Mouse (Mus musculus) thymus, postnatal 10 days (tissue): ENCODE results near the gene Cdh7.
"Not testable (repeated sequence)": the region's sequence is repeated elsewhere in the genome, so short reads cannot be mapped to it uniquely, and the experiment has no call there.

Source experiments
- DNase-seq, 2 experiments: peaks; one replicate each; pipeline ENCODE4 v3.0.0; 2021; ENCODE audit warnings: low spot score in 2 of 2

Gene Cdh7

DNA sequence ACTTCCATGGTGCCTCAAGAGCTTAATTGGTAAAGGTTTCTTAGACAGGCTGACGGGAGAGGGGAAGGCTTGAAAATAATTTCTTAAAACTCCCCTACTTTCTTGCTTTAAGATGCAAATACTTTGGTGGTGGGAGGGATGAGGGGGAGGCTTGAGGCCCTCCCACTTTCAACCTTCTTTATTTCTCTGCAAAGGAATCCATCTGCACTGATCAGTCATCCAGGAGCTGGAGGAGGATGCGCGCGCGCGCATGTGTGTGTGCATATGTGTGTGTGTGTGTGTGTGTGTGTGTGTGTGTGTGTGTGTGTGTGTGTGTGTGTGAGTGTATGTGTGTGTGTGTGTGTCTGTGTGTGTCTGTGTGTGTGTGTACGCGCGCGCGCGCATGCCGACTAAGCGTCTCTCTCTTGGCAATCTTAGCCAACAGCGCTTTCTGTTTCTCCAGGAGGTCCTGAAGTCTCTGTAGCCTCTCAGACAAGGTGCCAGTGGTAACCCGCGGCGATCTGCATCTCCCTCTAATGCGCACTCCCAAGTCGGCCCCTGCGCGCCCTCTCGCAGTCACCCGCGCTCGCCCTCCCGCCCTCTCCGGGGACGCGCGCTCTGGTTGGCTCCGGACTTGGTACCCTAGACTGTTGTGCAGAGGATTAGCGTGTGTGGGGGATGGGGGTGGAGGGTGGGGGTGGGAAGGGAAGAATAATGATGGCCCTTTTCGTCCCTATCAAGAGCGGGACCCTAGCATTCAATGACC, at the start of gene Cdh7:
Gene Cdh7 (plus strand): TSS at position 368 of the 745 bp plus-strand sequence.
- DNase-seq, result no peak

DNA sequence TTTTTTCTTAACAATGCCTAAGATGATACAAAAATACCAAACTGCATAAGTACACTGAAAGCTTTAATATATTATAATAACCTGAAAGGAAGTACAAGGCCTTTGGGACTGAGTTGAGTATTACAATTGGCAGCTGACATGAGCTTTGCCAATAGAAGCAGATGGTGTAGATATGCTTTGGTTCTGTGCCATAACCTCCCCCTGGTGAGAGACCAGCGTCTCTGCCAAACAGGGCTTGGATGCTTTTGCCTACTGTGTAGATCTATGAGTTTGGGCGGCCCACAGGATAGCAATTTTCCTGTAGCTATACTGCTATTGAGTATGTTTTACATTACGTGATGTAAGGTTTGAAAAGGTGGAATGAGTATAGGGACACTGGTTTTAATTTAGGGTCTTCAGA, 49.6 kb upstream of the Cdh7 start:
- DNase-seq, result no peak

DNA sequence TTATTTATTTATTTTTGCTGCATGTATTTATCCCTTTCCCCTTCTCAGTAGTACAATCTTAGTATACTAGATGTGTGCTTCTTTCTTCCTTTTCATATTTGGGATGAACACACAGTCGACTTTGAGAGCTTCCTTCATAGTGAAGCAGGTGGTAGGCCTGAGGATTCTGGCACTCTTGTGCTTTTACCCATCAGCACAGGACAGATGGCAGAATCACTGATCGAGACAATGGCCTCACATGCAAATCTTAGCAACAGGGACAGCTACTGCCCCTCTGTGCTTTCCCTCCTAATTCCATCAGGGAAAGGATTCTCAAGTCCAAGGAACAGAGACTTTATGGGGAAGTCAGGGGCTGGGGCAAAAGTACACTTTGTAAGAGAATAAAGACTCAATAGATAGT, 33.7 kb upstream of the Cdh7 start:
- no peak for DNase-seq

DNA sequence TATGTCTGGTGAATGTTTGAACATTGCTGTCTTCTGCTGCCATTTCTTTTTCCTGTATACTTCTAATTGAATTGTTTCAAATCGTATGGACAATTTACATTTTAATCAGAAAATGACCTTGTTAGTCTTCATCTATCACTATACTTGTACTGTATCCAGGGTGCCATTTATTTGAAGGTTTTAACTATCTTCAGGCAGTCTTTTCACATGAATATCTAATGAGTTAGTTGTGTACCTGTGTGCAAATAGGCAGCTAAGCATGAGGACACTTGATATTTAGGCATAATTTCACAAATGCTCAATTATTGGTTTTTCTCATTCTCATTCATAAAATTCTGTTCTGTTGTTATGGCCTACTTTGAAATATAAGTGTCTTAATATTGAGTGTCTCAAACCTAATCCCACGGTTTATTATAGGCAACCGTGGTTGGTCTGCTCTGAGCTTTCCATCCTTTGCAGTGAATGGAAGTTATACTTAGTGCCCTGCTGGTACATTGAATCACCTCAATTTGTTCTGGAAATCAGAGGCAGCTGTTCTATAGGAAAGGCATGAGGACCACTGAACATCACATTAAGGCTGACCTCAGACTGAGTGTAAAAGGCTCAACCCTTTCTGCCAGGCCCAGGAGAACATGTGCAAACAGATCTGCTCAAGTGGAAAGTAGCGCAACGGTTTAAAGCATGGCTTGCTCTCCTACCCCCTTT, 10.4 kb upstream of the Cdh7 start:
- no peak for DNase-seq

DNA sequence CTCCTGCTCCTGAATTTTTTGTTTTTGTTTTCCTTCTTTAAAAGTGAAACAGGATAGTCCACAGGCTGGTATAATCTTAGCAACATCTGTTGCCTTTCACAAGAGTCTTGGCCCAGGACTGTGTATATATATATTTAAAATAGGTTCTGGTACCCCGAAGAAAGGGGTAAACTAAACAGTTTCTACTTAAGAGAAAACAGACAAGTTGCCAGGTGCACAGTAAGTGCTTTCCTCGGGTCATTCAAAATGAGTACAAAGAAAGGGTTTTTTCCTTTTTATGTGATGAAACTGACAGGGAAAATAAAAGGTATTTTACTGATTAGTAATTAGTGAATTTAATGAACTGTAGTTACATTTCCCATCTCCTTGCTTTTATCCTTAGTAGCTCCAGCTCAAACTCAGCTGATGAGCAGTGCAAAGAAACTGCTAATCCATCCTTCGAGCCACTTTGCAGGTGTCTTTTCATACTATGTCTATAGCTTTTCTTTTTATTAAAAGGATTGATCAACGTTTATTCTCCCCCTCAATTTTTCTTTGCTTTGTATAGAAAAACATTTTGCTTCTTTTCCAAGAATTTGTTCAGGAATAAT, 9.7 kb upstream of the Cdh7 start:
- no peak for DNase-seq

DNA sequence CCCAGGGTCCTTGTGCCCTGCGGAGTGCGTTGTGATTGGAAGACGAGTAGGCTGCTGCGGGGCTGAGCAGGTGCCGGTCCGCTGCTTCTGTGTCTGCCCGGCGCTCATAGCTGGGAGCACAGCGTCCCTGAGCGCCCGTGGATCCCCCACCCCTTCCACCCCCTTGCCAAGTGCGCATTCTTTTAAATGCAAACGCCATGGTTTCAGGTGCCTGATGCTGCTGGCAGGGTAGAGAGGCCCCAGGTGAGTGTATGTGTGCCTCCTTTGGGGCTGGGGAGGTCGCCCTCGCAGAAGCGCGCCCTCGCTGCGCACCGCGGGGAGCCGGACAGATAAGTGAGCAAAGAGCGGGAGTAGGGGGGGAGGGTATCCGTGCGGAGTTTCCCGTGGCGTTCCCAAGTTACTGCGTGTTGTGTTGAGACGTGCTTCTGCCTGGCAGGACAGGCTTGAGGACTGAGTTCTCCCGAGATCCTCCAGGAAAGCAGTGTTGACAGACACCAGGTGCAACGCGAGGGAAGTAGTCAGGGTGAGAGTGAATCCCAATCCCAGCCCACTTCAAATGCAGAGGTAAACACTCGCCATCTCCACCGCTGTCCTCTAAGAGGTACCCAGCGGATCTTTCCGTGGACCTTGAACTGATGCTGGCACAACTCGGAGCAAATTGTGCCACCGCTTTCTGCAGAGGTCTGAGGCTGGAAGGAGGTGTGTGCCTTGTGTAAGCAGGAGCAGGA, 742 bp downstream of the Cdh7 start:
- no peak for DNase-seq

DNA sequence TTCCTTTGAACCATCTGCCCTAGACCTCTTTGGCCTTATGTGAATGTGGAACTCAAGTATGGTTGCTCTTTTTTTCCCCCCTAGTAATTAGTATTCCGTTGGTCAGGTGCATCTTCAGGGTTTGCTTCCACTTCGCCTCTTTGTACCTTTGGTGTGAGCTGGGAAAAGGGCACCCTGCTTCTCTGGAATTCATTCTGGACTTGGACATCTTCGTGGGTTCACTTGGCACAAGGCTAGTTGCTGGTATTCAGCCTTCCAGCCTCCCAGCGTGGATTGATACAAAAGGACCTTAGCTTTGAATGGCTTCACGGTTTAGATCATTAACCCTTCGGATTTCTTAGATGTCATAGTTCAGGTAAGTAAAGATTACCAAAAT, 1.3 kb downstream of the Cdh7 start:
- DNase-seq, result no peak

DNA sequence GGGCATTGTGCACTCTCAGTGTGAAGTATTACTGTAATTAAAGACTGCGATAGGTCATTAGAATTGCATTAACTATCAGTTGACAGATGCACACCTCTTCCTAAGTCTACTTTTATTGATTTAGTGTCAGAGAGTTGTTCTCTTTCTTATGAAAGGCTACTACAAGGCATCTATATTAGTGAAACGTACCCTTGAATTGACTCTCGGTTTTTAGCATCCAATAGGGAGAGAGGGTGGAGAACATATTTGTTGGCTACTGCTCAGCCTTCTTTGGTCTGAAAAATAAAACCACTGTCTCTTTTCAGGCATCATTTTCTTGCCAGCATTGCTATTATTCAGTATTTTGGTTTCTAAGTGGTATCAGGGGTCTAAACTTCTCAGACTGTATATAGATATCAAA, 2.5 kb downstream of the Cdh7 start:
- DNase-seq, result no peak

DNA sequence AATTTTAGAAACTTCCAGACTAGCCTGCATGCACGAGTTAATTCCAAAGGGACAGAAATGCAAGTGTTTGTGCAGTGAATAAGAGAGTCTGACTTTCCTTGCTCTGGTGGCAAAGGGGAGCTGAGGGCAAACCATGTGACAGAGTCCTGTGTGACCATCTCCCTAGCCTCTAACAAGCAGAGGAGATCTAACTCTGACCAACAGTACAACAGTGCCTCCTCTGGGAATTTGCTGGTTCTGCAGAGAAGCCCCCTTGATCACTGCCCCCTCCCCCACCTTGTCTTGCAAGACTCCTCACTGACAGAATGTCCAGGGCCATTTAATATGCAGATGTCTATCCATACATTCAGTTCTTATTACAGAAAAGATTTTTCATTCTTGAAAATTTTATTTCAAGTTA, 3.2 kb downstream of the Cdh7 start:
- DNase-seq, result no peak

DNA sequence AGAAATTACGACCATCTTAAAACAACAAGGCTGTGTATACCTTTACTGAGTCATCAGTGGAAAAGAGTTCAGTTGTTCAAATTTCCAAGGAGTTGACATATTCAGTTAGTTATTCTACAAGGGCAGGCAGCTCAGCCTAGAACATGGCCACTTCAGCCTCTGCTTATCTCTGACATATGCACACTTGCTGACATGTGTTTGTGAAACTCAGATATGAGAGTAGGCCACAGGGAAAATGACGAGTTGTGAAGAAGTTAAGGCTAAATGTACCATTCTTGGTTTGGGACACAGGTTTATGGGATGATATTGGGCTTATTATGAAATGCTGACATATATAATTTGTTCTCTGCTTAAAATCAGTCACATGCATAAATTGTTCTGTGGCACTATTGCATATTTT, 7.3 kb downstream of the Cdh7 start:
- no peak for DNase-seq

DNA sequence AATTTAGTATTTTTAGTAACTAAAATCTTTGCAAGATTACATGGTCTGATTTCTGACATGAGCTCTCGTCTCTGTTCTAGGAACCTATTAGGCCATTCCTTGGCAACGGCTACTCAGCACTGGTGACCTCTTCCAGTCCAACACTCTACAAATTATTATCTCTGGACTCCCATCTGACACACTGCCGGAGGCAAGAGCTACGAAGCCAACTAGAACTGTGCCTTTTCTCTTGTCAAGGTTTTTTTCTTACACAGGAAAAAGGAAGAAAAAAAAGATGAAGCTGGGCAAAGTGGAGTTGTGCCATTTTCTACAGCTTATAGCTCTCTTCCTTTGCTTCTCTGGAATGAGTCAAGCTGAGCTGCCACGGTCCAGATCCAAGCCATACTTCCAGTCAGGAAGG, 11.7 kb downstream of the Cdh7 start:
- DNase-seq, result no peak

DNA sequence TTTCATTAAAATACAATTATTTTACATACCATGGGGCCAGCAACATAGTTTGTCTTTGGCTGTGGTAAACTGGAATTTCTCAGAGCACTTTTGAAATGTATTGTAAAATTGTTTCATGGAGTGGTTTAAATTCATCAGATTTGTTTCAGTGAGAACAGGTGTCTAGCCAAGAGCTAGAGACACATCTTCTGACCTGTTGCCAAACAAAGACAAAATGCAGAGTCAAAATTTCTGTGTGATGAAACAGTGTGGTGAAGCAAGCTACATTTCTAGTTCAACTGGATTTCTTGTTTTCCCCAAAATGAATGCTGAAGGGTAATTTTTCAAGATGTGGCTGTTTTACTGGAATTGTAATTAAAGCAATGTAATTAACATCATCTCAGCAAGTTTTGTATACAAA, 22.2 kb downstream of the Cdh7 start:
- DNase-seq, result no peak

DNA sequence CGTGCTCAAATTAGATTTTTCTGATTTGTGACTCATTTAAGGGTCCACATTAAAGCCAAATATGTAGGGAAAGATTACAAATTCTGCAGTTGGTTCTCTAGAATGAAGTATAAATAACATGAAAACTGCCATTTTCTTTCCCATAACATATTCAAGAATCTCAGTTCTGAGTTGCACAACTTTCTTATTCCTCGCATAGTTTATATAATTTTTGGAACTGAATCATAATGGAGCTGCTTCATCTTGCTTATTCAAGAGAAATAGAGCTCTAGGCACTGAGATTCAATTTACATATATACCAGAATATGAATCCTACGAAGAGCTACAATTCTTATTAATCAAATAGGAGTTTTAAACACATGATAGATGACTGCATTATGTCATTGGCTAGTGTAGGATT, 22.8 kb downstream of the Cdh7 start:
- DNase-seq, result no peak

DNA sequence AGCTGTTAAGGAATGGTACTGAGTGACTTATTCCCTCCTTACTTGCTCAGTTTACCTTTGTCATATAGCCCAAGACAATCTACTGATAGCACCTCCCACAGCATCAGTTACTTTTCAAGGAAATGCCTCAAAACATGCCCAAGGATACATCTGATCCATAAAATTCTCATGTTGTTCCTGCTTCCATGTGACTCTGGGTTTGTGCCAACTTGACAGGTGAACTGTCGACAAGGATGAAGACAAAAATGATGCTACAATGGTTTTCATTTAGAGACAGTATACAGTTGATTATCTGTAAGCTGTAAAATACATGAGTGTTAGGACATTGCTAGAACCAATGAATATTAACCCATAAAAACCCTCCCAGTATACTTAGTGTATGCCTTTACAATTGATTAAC, 29.9 kb downstream of the Cdh7 start:
- no peak for DNase-seq

DNA sequence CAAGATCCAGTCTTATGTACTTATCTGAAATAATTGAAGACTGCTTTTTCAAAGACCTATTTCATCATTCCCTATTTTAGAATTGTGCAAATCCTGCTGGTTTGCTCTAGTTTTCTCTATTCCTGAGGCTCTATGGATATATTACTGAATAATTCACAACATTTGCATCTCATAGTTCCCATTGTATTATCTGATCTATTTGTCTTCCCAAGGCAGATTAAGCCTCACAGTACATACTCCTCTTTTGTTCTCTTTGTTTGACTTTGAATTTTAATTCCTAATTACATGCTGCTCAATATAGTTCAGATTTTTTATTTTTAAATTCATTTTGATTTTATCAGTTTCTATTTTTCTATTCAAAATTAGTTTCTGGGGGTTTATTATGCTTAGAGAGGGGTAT, 74.1 kb downstream of the Cdh7 start:
- DNase-seq, result no peak

DNA sequence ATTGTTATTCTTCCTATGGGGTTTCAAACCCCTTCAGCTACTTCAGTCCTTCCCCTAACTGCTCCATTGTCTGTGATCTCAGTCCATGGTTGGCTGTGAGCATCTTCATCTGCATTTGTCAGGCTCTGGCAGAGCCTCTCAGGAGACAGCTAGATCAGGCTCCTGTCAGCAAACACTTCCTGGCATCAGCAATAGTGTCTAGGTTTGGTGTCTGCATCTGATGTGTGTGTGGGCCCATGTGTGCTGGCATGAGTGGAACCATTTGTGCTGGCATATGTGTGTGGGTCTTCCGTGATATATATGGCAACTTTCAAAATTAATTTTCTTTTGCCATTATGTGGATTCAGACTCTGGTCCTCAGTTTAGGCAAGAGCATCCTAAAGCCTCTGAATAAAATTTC, 85.2 kb downstream of the Cdh7 start:
- DNase-seq, result no peak

DNA sequence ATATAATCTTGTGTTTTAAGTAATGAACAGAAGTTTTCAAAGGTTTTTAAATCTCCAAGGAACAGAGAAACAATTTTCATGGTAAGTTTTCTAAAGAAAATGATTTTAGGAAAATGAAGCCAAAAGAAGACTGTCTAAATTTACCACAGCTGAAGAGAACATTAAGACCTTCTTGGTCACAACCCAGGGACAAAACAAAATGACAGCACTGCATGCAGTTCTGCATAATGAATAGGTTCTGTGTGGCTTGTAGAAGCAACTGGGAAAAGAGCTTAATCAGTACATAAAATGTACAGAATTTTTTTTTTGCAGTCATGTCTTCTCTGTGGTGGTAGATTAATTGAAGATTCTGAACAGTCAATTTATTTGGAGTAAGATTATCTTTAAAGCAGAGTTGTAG, 96.2 kb downstream of the Cdh7 start:
- DNase-seq, result no peak

DNA sequence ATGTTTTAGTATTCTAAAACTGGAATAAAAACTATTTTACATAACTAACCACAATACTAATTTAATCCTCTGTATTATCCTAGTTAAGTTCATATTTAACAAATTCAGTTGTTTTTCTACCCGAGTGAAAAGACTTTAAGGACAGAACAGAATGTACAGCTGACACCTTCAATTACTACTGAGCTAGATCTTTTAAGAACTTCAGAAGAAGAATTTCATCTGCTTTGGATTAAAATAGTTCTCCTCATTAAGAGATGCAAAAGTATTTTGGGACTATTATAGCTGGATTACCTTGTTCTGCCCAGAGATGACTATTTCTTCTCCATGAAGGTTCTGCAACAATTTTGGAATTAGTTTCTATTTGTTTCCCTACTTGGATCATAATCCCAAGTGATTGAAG, 135.8 kb downstream of the Cdh7 start:
- no peak for DNase-seq

DNA sequence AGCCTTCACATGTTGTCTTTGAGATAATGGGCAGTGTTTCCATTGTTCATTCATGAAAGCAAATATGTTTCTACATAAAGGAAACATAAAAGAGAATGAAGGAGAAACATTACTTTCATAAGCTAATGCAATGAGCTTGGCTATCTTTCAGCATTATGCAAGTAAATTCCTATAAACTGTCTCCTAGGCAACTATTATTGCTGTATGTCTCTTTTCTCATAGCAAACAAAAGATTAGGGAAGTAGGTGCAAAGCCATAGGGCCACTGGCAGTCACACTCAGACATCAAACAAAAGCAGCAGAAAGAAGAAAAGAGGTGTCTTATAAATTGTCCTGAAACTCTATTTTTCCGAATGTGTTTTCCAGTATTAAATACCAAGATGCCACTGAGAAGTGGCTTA, 136.6 kb downstream of the Cdh7 start:
- DNase-seq, result no peak

DNA sequence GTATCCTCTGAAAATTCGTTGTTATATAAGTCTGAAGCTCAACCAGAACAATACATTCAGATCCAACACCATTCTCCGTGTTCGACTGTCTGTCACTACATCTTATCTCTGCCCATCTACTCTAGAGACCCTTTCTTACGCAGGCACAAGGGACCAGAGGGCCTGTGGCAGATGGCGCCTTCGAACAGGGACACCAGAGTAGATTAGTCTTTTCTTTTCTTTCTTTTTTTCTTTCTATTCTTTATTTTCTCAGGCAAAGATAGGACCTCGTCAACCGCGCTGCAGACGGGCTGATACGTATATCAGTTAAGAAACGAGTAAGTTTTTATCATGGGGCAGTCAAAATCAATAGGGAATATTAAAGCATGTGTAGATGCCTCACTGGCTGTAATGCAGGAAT, 189.2 kb downstream of the Cdh7 start:
- DNase-seq, result not testable (repeated sequence)
